Mouse (Mus musculus): ENCODE data around the gene Lilr4b.

DNA sequence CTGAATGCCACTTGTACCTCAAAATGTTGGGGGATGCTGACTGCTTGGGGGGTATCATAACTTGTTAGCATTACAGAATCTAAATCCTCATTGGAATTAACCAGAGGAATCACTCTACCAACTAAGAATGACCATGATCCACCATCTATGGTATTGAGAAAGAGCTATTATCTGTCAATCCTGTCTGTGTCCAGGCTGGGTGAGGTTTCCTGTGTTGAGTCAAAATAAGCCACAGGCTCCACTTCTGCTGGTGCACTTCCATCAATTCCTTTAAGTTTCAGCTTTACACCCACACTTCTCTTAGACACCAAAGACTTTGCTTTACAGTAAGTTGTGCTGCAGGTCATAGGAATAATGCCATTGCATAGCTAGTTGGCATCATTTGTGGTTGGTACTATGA lies 41.0 kb downstream of the Lilr4b start:
- TF ChIP-seq CTCF (IDR thresholded peaks at IDR 0.05; ENCODE audit: low read depth) (no peak), EP300 (IDR thresholded peaks at IDR 0.05; ENCODE audit: low read depth) (no peak)
